Mouse (Mus musculus): ENCODE data around the gene Ndufa7. TPM values are rescaled to one million over a fixed set of nuclear protein-coding genes. Genes with fewer than 3 reads are reported as not detected.
A peak's percentile ranks its signal among the peaks of the same experiment; 100 is the strongest.

Gene Ndufa7
- 289 and 356 TPM in 2 replicates for total RNA-seq (2014; rRNA removed)
- 562 and 577 TPM in 2 replicates for polyA plus RNA-seq (2015; fragmentation: Nextera tagmentation; extraction: Ambion mirVana)

DNA sequence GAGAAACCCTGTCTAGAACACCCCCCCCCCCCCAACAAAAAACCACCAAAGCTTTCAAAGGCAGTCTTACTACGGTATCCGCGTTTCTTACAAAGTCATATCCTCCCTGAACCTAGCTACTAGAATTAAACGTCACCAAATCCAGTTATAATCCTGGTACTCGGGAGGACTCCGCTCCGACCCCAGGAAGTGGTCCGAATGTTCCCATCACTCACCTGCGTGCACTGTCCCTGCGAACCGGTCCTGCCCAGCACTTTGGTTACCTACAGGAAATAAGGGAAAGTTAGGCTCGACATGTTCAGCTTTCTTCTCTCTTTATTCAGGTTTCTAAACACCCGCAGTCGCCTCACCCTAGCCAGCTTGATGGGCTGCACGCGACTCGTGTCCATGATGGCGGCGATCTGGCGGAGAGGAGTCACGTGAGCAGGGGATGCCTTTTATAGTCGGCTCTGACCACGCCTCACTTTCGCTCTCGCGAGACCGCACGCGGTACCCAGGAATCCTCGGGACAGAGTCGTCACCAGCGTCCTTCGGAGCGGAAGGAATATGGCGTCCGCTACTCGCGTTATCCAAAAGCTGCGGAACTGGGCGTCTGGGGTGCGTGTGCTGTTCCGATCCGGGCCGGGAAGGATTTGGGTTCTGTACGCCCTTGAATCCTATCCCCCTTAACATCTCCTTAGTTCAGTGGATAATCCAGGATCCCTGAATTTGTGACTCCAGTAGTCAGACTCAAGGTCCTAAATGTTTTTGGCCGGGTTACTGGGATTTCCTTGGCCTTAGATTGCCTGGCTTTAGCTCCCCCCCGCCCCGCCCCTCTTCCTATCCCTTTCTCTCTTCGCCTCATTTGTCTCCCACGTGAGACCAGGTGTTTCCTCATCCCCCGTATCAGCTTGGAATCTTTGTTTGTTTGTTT is at the start of gene Ndufa7, which contains the start of gene Rps28:
TSS of gene Ndufa7 (plus strand) at position 489 of the 913 bp plus-strand sequence.
TSS of gene Rps28 (minus strand) at position 479 of the 913 bp plus-strand sequence.
- H3K27me3 ChIP-seq (ENCODE audit: insufficient read depth, low read length), result no peaks in the 10 kb centered on the region
- H3K27ac ChIP-seq, result peak within 1 kb of the TSS; percentile 82
- under 1% methylated on average over 51 of the region's 51 CpGs for WGBS
- DNase-seq (ENCODE audit: low spot score), result peak; percentile 99
- H3K36me3 ChIP-seq (ENCODE audit: insufficient read depth, low read length), result peaks cover 20% of the 10 kb centered on the region; the same call in 1 of the 2 replicates
- peaks cover 11% of the 10 kb centered on the region for H3K4me1 ChIP-seq (ENCODE audit: insufficient read depth, low read length)
- H3K4me2 ChIP-seq (ENCODE audit: low read depth, low read length), result peak within 1 kb of the TSS; percentile 88
- peak within 1 kb of the TSS; percentile 79 for H3K4me3 ChIP-seq (ENCODE audit: low read length)
- peak; percentile 97 for ATAC-seq
- no peak for TF ChIP-seq CTCF (IDR thresholded peaks at IDR 0.05; ENCODE audit: low read depth)
- no peaks in the 10 kb centered on the region for H3K9me3 ChIP-seq (ENCODE audit: low read length)
- peak within 1 kb of the TSS; percentile 79 for H3K9ac ChIP-seq (replicated peaks; ENCODE audit: low read length)

DNA sequence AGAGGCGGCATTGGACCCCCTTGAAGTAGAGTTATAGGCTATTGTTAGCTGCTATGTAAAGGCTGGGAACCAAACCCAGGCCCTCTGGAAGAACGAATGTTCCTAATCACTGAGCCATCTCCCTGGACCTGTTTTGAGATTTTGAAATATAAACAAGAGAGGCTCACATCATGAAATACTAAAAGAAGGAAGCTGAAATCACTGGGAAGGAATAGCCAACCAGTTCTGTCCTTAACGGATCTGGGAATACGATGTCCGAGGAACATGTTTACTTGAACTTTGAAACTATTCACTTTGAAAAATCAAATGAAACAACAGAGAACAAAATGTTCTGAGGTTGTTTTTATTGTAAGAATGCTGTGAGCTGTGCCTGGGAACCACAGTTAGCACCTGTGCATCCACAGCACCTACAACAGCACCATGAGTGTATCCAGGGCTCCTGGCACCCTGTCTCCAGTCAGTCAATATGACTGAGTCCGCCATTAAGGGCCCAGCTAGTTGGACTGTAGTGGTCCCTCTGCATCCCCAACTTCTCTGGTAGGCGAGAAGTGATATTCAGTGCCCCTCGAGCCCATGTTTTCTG is 49.7 kb upstream of the Ndufa7 start:
- Histone ChIP-seq H3K4me3 (ENCODE audit: low read length) (no peak overlapping the region), H3K27me3 (ENCODE audit: insufficient read depth, low read length) (no peaks in the 10 kb centered on the region), H3K36me3 (ENCODE audit: insufficient read depth, low read length) (no peaks in the 10 kb centered on the region), H3K4me1 (ENCODE audit: insufficient read depth, low read length) (peaks cover 13% of the 10 kb centered on the region; the same call in 1 of the 2 replicates), H3K4me2 (ENCODE audit: low read depth, low read length) (no peak overlapping the region), H3K27ac (no peak overlapping the region), H3K9me3 (ENCODE audit: low read length) (no peaks in the 10 kb centered on the region), H3K9ac (replicated peaks; ENCODE audit: low read length) (no peak overlapping the region)
- no peak for DNase-seq (ENCODE audit: low spot score)
- 87% methylated on average over 8 of the region's 8 CpGs for WGBS
- ATAC-seq, result no peak
- TF ChIP-seq CTCF (IDR thresholded peaks at IDR 0.05; ENCODE audit: low read depth), result no peak

- ATAC-seq (no peak), DNase-seq (ENCODE audit: low spot score) (no peak)
- no peak overlapping the region for H3K9ac ChIP-seq (replicated peaks; ENCODE audit: low read length)
- H3K36me3 ChIP-seq (ENCODE audit: insufficient read depth, low read length), result no peaks in the 10 kb centered on the region
- H3K4me2 ChIP-seq (ENCODE audit: low read depth, low read length), result no peak overlapping the region
- peaks cover 19% of the 10 kb centered on the region for H3K4me1 ChIP-seq (ENCODE audit: insufficient read depth, low read length)
- TF ChIP-seq CTCF (IDR thresholded peaks at IDR 0.05; ENCODE audit: low read depth), result no peak
- H3K9me3 ChIP-seq (ENCODE audit: low read length), result no peaks in the 10 kb centered on the region
- H3K27me3 ChIP-seq (ENCODE audit: insufficient read depth, low read length), result no peaks in the 10 kb centered on the region
- no peak overlapping the region for H3K4me3 ChIP-seq (ENCODE audit: low read length)
- H3K27ac ChIP-seq, result no peak overlapping the region
- 91% methylated on average over 4 of the region's 4 CpGs for WGBS
These were observed 49.1 kb upstream of the Ndufa7 start for GRCm38 (mm10) chr17:33775287-33775686.

DNA sequence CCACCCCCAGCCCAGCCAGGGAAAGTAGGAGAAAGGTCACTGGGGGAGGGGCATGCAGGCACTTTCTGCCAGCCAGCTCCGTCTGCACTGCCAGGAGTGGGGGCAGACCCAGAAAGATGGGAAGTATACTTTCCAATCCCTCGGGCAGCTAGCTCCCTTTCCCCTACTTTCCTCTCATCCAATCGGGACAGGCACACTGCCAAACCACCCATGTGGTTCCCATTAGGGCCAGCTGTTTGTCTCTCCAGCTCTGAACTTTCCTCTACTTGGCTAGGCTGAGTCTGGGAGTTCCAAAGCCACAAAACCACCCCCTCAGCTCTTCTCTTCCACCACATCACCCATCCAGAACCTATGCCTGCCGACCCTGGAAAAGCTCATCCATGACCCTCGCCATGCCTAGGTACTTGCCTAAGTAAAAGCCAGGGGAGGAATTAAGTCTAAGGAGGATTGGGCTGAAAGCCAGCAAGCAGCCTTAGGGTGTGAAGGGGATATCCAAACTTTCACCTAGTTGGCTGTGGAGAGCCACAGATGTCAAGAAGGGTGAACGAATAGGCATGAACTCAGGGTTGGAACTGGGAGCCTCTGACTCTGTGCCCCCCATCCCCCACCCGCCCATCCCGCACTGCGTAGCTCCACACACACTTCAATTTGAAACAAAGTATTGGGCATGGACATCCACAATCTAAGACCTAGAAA is 45.0 kb upstream of the Ndufa7 start:
- TF ChIP-seq CTCF (IDR thresholded peaks at IDR 0.05; ENCODE audit: low read depth), result no peak
- ATAC-seq (peak; percentile 91), DNase-seq (ENCODE audit: low spot score) (peak; percentile 92)
- H3K27me3 ChIP-seq (ENCODE audit: insufficient read depth, low read length), result no peaks in the 10 kb centered on the region
- no peaks in the 10 kb centered on the region for H3K36me3 ChIP-seq (ENCODE audit: insufficient read depth, low read length)
- H3K27ac ChIP-seq, result peak overlapping the region; percentile 75
- WGBS, result 40% methylated on average over 9 of the region's 9 CpGs
- 0 out of 2 replicates have a peak overlapping the region, but pooled peaks have one; percentile 28 for H3K9ac ChIP-seq (replicated peaks; ENCODE audit: low read length)
- H3K4me1 ChIP-seq (ENCODE audit: insufficient read depth, low read length), result peaks cover 29% of the 10 kb centered on the region
- H3K4me2 ChIP-seq (ENCODE audit: low read depth, low read length), result peak overlapping the region; percentile 86
- H3K9me3 ChIP-seq (ENCODE audit: low read length), result no peaks in the 10 kb centered on the region
- H3K4me3 ChIP-seq (ENCODE audit: low read length), result peak overlapping the region; percentile 46

DNA sequence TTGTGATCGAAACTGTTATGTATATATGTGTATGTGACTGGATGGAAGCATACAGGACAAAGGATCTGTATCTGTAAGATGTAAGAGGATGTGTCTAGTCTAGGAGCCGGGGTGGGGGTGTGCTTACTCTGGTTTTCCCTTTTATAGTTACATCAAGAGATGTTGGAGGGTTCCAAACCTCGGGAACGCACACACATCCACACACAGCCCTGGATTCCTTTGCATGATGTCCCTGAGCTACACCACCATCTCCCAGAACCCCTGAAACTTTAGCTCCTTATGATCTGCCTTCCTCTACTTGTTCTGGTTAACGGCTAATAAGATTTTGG is 44.4 kb upstream of the Ndufa7 start:
- H3K4me2 ChIP-seq (ENCODE audit: low read depth, low read length), result peak overlapping the region; percentile 86
- H3K9me3 ChIP-seq (ENCODE audit: low read length), result no peaks in the 10 kb centered on the region
- no peak for ATAC-seq
- 0 out of 2 replicates have a peak overlapping the region, but pooled peaks have one; percentile 28 for H3K9ac ChIP-seq (replicated peaks; ENCODE audit: low read length)
- H3K27ac ChIP-seq, result peak overlapping the region; percentile 75
- H3K4me1 ChIP-seq (ENCODE audit: insufficient read depth, low read length), result peaks cover 29% of the 10 kb centered on the region
- peak overlapping the region; percentile 46 for H3K4me3 ChIP-seq (ENCODE audit: low read length)
- no peak for DNase-seq (ENCODE audit: low spot score)
- 82% methylated on average over 5 of the region's 5 CpGs for WGBS
- no peaks in the 10 kb centered on the region for H3K36me3 ChIP-seq (ENCODE audit: insufficient read depth, low read length)
- H3K27me3 ChIP-seq (ENCODE audit: insufficient read depth, low read length), result no peaks in the 10 kb centered on the region
- TF ChIP-seq CTCF (IDR thresholded peaks at IDR 0.05; ENCODE audit: low read depth), result no peak

- WGBS, result 75% methylated on average over 5 of the region's 5 CpGs
- Histone ChIP-seq H3K9me3 (ENCODE audit: low read length) (no peaks in the 10 kb centered on the region), H3K27me3 (ENCODE audit: insufficient read depth, low read length) (no peaks in the 10 kb centered on the region), H3K9ac (replicated peaks; ENCODE audit: low read length) (peak overlapping the region; percentile 51; the same call in 1 of the 2 replicates), H3K4me3 (ENCODE audit: low read length) (peak overlapping the region; percentile 46), H3K4me2 (ENCODE audit: low read depth, low read length) (peak overlapping the region; percentile 86), H3K36me3 (ENCODE audit: insufficient read depth, low read length) (no peaks in the 10 kb centered on the region), H3K27ac (peak overlapping the region; percentile 75), H3K4me1 (ENCODE audit: insufficient read depth, low read length) (peaks cover 29% of the 10 kb centered on the region)
- no peak for TF ChIP-seq CTCF (IDR thresholded peaks at IDR 0.05; ENCODE audit: low read depth)
- ATAC-seq, result no peak
- no peak for DNase-seq (ENCODE audit: low spot score)
These were observed 43.9 kb upstream of the Ndufa7 start for GRCm38 (mm10) chr17:33780431-33780830.
